Mouse (Mus musculus): ENCODE data around the gene Tpst1.

DNA sequence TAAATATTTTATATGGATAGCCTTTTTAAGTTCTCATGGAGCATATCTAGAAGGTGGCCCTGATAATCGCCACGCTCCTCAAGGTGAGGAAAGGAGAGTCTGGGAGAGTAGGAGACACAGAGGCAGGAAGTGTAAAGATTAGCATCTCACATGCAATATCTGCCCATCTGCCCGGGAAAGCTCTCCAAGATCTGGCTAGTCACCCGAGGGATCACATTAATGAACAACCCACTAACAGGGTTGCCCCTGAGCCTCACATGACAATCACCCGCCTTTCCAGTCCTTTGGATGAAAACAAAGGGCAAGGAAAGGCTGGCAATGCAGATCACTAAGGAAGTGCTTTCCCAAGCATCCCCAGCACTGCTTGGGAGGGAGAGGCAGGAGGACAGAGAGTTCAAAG lies 46.0 kb upstream of the Tpst1 start:
- no peak for TF ChIP-seq CTCF (IDR thresholded peaks at IDR 0.05; ENCODE audit: borderline replicate concordance, insufficient read depth, low read length)
- no peak for TF ChIP-seq POLR2A (IDR thresholded peaks at IDR 0.05; ENCODE audit: low read depth, low read length)
